Mouse (Mus musculus): Measurements from ENCODE around the gene Slc5a11.

The Slc5a11 gene

GRCm38 (mm10) chr7:123283826-123284225 is 69.2 kb downstream of the Slc5a11 start:
- DNase-seq (ENCODE audit: low spot score) = no peak

DNA sequence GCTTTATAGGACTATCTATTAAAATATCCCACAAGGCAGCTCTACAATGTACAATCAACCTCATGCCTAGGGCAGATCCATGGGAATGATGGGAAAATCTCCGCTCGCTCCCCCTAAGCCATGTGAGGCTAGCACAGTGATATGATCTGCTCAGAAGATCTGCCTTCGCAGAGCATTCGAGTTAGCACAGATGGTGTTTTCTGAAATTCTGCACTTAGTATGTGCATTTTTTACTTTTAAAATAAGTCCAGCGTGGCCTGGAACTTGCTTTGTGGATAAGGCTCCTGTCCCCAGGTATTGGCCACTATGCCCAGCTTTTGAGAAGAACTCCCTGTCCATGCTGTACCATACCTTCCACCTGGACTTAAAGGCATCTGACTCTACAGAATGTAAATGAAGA is 71.3 kb downstream of the Slc5a11 start:
- DNase-seq (ENCODE audit: low spot score) = no peak

- no peak for DNase-seq (ENCODE audit: low spot score)
Measured at GRCm38 (mm10) chr7:123287903-123288302, 73.3 kb downstream of the Slc5a11 start.

DNA sequence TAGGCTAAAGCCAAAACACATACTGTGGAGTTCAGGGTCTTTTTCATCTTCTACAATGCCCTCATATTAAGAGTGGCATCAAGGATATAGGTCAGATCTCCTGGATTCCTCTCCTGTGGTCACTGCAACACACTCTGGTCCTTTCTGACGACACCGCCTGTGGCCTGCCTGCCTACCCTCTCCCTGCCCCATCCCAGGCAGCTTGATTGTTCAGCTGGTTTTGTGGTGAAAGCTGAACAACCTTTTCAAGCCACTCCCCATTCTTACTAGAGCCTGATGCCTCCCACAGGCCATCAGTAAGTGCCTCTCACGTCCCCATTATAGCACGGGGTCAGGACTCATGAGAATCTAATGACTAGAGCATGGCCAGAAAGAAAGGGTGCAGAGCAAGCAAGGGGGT is 74.6 kb downstream of the Slc5a11 start:
- no peak for DNase-seq (ENCODE audit: low spot score)

- no peak for DNase-seq (ENCODE audit: low spot score)
Measured at GRCm38 (mm10) chr7:123291942-123292341, 77.4 kb downstream of the Slc5a11 start.

DNA sequence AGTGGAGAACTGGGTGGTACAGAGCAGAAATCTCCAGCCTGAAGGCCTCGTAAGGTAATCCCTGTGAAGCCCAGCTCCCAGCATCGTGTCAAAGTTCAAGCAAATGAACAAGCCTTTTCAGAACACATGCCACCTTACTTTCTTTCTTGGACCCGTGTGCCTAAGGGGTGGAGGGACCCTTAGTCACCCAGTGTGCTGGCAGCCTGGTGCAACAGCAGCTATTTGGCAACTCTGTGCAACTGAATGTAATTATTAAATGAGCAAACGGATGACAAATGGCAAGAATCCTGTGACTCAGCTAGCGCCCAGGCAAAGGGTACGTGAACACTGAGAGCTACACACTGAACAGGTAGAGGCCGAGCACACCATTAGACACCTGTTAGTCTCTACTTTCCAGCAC is 79.3 kb downstream of the Slc5a11 start:
- DNase-seq (ENCODE audit: low spot score) = no peak

GRCm38 (mm10) chr7:123295423-123295822 is 80.8 kb downstream of the Slc5a11 start:
- DNase-seq (ENCODE audit: low spot score) = no peak

DNA sequence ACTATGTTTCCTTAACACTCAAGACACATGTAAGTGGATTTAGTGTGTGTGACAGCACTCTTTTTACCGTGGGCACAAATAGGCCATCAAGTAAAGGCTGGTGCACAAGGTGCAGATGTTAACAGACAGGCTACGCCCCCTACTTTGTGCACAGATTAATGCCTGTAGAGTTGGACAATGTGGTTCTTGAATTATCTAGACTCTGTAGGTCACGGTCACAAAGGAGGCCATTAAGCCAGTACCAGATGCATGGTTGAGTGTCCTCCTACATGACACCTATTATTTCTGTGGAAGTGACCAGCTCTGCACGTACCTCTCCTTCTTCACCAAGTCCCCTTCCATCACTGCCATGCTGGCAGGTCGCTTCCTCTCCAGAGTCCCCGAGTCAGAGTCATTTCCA is 81.5 kb downstream of the Slc5a11 start:
- no peak for DNase-seq (ENCODE audit: low spot score)

DNA sequence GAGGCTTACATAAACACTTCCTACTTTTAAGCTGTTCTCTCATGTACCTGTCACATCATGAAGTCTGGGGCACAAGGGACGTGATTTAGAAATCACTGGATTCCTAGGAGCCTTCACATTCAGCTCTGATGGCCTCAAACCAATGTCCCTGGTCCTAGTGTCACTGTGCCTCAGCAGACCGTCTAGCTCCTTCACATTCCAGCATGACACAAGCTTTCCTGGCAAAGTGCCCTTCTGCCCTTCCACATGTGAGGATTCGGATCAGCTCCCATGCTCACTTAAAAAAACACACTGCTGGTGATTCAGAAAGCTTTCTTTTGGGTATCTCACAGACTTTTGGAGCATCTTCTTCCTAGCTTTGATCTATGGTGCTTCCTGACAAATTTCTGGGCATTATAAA is 83.6 kb downstream of the Slc5a11 start:
- no peak for DNase-seq (ENCODE audit: low spot score)

- DNase-seq (ENCODE audit: low spot score) = no peak
Measured at GRCm38 (mm10) chr7:123300258-123300657, 85.7 kb downstream of the Slc5a11 start.

DNA sequence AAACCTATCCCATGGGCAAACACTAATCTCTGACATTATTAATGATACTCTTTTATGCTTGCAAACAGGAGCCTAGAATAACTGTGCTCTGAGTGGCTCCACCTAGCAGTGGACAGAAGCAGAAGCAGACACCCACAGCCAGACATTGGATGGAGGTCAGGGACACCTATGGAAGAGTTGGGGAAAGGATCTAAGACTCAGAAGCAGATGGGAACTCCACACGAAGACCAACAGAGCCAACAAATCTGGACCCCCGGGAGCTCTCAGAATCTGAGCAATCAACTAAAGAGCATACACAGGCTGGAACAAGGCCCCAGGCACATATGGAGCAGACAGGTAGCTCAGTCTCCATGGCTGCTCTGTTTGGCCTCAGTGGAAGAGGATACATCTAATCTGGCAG is 90.8 kb downstream of the Slc5a11 start:
- DNase-seq (ENCODE audit: low spot score) = no peak

GRCm38 (mm10) chr7:123307236-123307635 is 92.7 kb downstream of the Slc5a11 start:
- DNase-seq (ENCODE audit: low spot score) = no peak

- DNase-seq (ENCODE audit: low spot score) = no peak
Measured at GRCm38 (mm10) chr7:123307887-123308558, 93.4 kb downstream of the Slc5a11 start.

GRCm38 (mm10) chr7:123311836-123312235 is 97.3 kb downstream of the Slc5a11 start:
- DNase-seq (ENCODE audit: low spot score) = no peak

- DNase-seq (ENCODE audit: low spot score) = no peak
Measured at GRCm38 (mm10) chr7:123312738-123313137, 98.2 kb downstream of the Slc5a11 start.

DNA sequence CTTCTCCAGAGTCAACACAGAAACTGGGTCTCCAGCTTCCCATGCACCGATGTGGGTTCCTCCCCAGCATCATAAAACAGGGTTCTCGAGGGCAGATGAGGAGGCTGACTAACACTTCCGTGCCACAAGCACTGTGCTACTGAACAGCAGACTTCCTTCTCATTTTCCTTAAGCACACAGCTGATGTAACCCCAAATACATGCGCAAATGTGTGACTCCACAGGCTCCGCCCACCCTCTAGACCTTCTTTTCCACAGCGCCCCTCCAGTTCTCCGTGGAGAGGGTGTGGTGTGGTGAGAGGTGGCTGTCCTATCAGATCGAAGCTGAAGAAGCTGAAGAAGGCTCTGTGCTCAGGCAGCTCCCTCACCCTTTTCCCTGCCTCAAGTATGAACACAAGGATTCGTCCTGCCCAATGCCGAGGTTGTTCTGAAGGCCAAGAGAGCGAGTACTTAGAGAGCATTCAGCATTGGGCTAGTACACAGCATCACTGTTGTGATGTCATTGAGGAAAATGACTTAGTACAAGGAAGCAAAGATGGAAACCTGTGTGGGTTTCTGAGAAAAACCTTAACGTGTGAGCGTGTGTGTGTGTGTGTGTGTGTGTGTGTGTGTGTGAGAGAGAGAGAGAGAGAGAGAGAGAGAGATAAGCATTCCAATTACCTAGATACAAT is 108.0 kb downstream of the Slc5a11 start:
- DNase-seq (ENCODE audit: low spot score) = no peak
